Mouse (Mus musculus) brain, adult 2 months (tissue): ENCODE data around the gene Rbm19.
A peak's percentile ranks its signal among the peaks of the same experiment; 100 is the strongest.
"Not testable (repeated sequence)": the region's sequence is repeated elsewhere in the genome, so short reads cannot be mapped to it uniquely, and the experiment has no call there.

Source experiments
- DNase-seq: peaks from one replicate; pipeline ENCODE4 v3.0.0; 2011; ENCODE audit warnings: low read depth, low spot score

The Rbm19 gene

GRCm38 (mm10) chr5:120116261-120117050, at the start of gene Rbm19:
Gene Rbm19 (plus strand): TSS chr5:120116465.
- DNase-seq: peak; percentile 96

DNA sequence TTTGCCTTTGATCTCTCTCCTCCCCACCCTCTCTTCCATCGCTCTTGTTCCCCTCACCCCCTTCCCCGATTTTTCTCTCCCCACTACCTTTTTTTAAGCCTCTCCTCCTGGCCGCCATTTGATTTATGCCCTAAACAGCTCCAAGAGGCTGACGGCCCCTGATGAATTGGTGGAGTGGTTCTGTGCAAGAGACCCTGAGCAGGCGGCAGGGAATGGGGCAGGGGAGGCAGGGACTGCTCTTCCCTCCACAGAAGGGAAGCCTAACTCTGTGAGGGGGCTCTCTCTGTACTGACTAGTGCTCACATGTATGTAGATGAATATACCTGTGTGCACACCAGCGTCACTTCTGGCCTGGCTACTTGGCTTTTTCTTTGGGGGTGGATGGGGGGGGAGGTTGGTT, 49.0 kb upstream of the Rbm19 start:
- no peak for DNase-seq

- peak; percentile 8 for DNase-seq
These were observed 42.2 kb upstream of the Rbm19 start for GRCm38 (mm10) chr5:120074101-120074500.

GRCm38 (mm10) chr5:120080027-120080426, 36.2 kb upstream of the Rbm19 start:
- no peak for DNase-seq

DNA sequence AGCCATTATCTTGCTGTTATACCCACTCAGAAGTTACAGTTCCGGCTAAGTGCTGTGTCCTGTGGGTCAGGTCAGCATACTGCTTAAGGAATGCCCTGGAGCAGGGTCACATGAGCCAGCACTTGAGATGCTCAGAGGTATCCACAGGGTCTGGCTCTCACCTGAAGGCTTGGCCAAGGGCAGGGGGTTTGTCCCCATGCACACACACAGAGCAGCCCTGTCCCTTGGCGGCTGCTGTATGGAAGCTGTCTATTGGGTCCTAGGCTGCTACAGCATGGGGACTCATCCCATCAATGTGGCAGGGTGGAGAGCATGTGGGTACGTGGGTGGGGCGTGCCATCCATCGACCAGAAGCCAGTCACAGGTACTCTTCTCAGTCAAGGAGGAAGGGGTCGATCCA, 35.8 kb upstream of the Rbm19 start:
- DNase-seq: no peak

DNA sequence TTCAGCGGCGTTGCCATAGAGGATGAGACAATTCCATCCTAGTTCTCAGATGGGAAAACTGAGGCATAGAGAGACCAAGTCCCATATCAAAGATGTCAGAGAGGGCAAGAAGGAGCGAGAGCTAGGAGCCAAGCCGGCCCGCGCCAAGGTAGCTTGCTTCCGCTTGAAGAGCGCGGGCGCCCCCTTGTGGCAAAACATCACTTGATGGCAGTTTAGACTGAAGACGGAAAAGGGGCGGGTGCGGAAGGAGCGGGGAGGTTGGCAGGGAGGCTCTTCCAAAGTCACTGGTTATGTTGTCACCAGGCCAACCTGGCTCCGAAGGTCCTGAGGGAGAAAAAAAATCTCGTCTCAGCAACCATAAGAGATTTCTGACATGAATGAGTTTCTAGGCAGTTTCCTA, 27.7 kb upstream of the Rbm19 start:
- DNase-seq: peak; percentile 91

- peak; percentile 53 for DNase-seq
These were observed 21.7 kb upstream of the Rbm19 start for GRCm38 (mm10) chr5:120094602-120095001.

GRCm38 (mm10) chr5:120097042-120097441, 19.2 kb upstream of the Rbm19 start:
- DNase-seq: no peak

DNA sequence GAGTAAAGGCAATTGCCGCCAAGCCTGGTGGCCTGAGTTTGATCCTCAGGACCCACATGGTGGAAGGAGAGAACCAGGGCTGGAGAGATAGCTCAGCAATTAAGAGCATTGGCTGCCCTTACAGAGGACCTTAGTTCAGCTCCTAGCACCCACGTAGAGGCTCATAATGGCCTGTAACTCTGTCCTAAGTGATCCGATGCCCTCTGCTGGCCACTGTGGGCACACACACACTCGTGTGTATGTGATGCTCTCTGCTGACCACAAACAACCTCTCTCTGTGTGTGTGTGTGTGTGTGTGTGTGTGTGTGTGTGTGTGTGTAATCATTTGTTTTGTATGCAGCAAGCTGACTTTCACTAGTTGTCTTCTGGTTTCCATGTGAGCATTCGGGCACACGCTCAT, 15.5 kb upstream of the Rbm19 start:
- DNase-seq: no peak

GRCm38 (mm10) chr5:120102097-120102496, 14.2 kb upstream of the Rbm19 start:
- no peak for DNase-seq

- peak; percentile 75 for DNase-seq
These were observed 13.5 kb upstream of the Rbm19 start for GRCm38 (mm10) chr5:120102732-120103131.

GRCm38 (mm10) chr5:120103458-120103857, 12.8 kb upstream of the Rbm19 start:
- no peak for DNase-seq

GRCm38 (mm10) chr5:120106424-120107073, 9.7 kb upstream of the Rbm19 start:
- DNase-seq: peak; percentile 56

GRCm38 (mm10) chr5:120114361-120114760, 1.9 kb upstream of the Rbm19 start:
- DNase-seq: no peak

DNA sequence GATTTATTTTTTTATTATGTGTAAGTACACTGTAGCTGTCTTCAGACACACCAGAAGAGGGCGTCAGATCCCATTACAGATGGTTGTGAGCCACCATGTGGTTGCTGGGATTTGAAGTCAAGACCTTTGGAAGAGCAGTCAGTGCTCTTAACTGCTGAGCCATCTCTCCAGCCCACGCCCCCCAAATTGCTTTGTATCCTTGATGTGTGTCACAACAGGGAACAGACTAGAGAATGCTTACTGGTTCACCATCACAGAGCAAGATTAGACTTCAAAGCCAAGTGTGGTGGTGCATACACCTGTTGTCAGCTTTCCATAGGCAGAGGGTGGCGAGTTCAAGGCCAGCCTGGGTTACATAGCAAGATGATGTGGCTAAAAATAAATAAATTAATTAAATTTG, 896 bp downstream of the Rbm19 start:
- not testable (repeated sequence) for DNase-seq

DNA sequence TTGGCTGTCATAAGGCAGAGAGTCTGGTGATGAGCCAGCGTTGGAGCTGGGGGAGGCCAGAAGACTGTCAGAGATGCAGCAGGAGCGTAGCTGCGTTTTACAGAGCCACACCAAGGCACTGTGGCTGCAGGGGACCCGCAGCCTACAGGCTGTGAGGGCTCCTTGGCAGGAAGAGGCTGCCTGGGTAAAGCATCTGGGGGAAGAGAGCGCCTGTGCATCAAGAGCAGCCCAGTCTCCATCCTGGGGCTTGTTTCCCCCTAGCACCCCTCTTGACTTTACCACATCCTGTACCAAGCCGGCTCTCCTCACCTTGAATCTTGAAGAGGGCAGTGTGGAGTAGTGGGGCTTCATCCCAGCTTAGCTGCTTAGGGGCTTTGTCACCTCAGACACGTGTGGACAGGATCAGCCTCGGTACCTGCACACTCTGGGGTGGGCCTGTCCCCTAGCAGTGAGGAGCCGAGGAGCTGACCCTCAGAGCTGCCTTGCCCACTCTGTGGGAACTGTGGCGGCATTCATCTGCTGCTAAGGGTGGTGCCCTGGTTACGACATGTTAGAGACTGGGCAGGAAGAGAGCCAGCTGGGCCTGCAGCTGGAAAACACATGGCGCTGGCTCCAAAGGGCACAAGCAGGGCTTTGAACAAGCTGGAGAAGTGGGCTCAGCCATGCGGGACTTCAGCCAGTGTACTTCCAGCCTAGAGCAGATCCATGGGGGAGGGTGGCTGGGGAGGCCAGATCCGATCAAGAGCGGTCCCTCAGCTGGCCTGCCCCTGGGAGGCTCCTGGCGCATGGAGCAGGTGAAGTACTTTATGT, 8.8 kb downstream of the Rbm19 start:
- no peak for DNase-seq

GRCm38 (mm10) chr5:120127641-120128040, 11.4 kb downstream of the Rbm19 start:
- DNase-seq: no peak

- no peak for DNase-seq
These were observed 12.2 kb downstream of the Rbm19 start for GRCm38 (mm10) chr5:120128511-120128910.

- no peak for DNase-seq
These were observed 12.8 kb downstream of the Rbm19 start for GRCm38 (mm10) chr5:120129070-120129469.

DNA sequence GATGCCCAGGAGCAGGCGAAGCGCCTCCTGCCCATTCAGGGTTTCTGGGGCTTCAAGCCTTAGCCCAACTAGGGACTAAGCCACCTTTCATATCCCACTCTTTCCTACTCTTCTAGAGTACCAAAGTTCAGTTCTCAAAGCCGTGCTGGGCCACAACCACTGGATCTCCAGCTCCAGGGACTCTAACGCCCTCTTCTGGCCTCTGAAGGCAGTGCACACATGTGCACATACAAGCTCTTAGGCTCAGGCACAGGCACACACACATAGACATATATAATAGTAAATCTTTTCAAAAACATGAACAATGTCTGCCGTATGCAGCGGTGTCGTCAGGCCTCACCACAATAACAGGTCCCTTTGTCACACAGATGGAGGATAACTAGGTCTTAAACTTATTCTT, 13.5 kb downstream of the Rbm19 start:
- DNase-seq: no peak

DNA sequence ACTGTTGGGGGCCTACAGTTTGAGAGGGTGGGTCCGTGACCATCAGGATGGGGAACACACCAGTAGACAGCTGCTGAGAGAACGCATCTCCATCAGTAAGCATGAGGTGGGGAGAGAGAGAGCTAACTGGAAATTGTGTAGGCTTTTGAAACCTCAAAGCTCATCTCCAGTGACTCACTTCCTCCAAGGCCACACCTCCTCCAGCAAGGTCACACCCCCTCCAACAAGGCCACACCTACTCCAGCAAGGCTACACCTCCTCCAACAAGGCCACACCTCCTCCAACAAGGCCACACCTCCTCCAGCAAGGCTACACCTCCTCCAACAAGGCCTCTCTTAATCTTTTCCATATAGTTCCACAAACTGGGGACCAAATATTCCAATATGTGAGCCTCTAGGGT, 13.9 kb downstream of the Rbm19 start:
- DNase-seq: peak; percentile 57

- peak; percentile 36 for DNase-seq
These were observed 15.3 kb downstream of the Rbm19 start for GRCm38 (mm10) chr5:120131600-120131999.
